In the genomic region with DNA sequence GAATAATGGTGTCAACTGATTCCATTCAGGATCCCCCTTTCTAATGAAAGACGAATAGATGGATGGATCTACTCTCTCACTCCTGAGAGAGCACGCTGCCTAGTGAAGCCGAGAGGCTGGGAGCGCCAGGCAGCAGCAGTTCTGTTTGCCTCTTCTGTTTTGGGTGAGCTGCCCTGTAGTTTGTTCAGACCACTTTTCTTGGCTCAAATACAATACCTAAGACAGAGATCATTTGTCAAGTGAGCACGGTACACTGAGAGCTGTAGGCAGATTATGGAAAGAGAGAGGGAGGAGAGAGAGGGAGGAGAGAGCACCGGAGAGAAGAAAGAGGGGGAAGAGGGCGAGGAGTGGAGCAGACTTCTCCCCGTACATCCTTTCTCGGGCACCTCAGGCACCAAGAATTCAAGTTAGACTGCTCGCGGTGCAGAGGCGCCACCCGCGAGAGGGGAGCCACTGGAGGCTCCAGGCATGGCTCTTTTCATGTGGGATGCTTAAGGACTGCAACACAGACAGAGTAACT, we compare ENCODE assay signal across 8 mouse cellular contexts.
DNase-seq lines count a peak whose midpoint lies in the region; ATAC-seq and TF ChIP-seq lines count a peak whose summit lies in the region.

No protein-coding gene starts in this region.

- ATAC-seq in frontal cortex, adult (ENCODE audit: low TSS enrichment): peak; percentile 72
- no peak for ATAC-seq in limb, embryonic 14.5 days (ENCODE audit: low FRiP score, low read depth)
- ATAC-seq in stomach, embryonic 14.5 days (ENCODE audit: insufficient number of reproducible peaks, insufficient read depth, low FRiP score, low read depth): no peak

- no peaks in the 10 kb centered on the region for H3K9me3 ChIP-seq in limb, embryonic 14.5 days (ENCODE audit: control insufficient read depth, low read length)
- no peaks in the 10 kb centered on the region for H3K9me3 ChIP-seq in stomach, embryonic 14.5 days (ENCODE audit: control insufficient read depth, low read depth, low read length)

- no peaks in the 10 kb centered on the region for H3K36me3 ChIP-seq in limb, embryonic 14.5 days (ENCODE audit: control insufficient read depth, insufficient read depth, low read length)
- H3K36me3 ChIP-seq in stomach, embryonic 14.5 days (ENCODE audit: control insufficient read depth, insufficient read depth, low read length): no peaks in the 10 kb centered on the region

- TF ChIP-seq CTCF in lung, adult 2 months (IDR thresholded peaks at IDR 0.05; ENCODE audit: insufficient read depth, low read length): no peak

- H3K27me3 ChIP-seq in limb, embryonic 14.5 days (ENCODE audit: control insufficient read depth, insufficient read depth, low read length): no peaks in the 10 kb centered on the region
- no peaks in the 10 kb centered on the region for H3K27me3 ChIP-seq in stomach, embryonic 14.5 days (ENCODE audit: control insufficient read depth, insufficient read depth, low read length)

- H3K4me1 ChIP-seq in limb, embryonic 14.5 days (ENCODE audit: control insufficient read depth, insufficient read depth, low read length): 0 out of 2 replicates have a peak, but pooled peaks cover 3% of the 10 kb centered on the region
- H3K4me1 ChIP-seq in stomach, embryonic 14.5 days (ENCODE audit: control insufficient read depth, insufficient read depth, low read length): peaks cover 4% of the 10 kb centered on the region; the same call in 1 of the 2 replicates
- no peaks in the 10 kb centered on the region for H3K4me1 ChIP-seq in lung, adult 2 months (ENCODE audit: control insufficient read depth, insufficient read depth, low read length)

- no peak overlapping the region for H3K27ac ChIP-seq in limb, embryonic 14.5 days (replicated peaks; ENCODE audit: low read depth, low read length)
- 0 out of 2 replicates have a peak overlapping the region, but pooled peaks have one; percentile 55 for H3K27ac ChIP-seq in stomach, embryonic 14.5 days (ENCODE audit: low read length)

- peak overlapping the region; percentile 47 for H3K9ac ChIP-seq in limb, embryonic 14.5 days (ENCODE audit: low read depth, low read length, severe bottlenecking)
- H3K9ac ChIP-seq in stomach, embryonic 14.5 days (replicated peaks; ENCODE audit: low read depth, low read length): no peak overlapping the region; the same call in 1 of the 2 replicates

- peak overlapping the region; percentile 44 for H3K4me3 ChIP-seq in limb, embryonic 14.5 days (replicated peaks; ENCODE audit: low read length)
- H3K4me3 ChIP-seq in stomach, embryonic 14.5 days (ENCODE audit: low read depth, low read length): peak overlapping the region; percentile 46
- no peak overlapping the region for H3K4me3 ChIP-seq in lung, adult 2 months (replicated peaks; ENCODE audit: extremely low read depth, low read depth, low read length)

- peak overlapping the region; percentile 78 for H3K4me2 ChIP-seq in limb, embryonic 14.5 days (replicated peaks; ENCODE audit: low read depth, low read length, severe bottlenecking)
- peak overlapping the region; percentile 71 for H3K4me2 ChIP-seq in stomach, embryonic 14.5 days (replicated peaks; ENCODE audit: low read depth, low read length)

- no peak for TF ChIP-seq POLR2A in limb, embryonic 14.5 days (IDR thresholded peaks at IDR 0.05; ENCODE audit: borderline replicate concordance, extremely low read depth, insufficient read depth, insufficient read length)
- no peak for TF ChIP-seq POLR2A in lung, adult 2 months (IDR thresholded peaks at IDR 0.05; ENCODE audit: borderline replicate concordance, extremely low read depth, low read depth, low read length)

- no peak for DNase-seq in frontal cortex, postnatal 14 days (ENCODE audit: low spot score in 2 of 2)
- peak; percentile 30 for DNase-seq in right cerebral cortex, postnatal 4 days
- no peak for DNase-seq in right cerebral cortex, postnatal 14 days
- DNase-seq in limb, embryonic 14.5 days (ENCODE audit: low spot score): peak; percentile 13
- no peak for DNase-seq in cerebellum, adult 11-12 months
- DNase-seq in lung, adult 2 months: no peak

- 8% methylated on average over 14 of the region's 14 CpGs for WGBS in limb, embryonic 14.5 days
- 4% methylated on average over 14 of the region's 14 CpGs for WGBS in stomach, embryonic 14.5 days
- WGBS in lung, adult 2 months: 9% methylated on average over 14 of the region's 14 CpGs

Comparison
In these comparisons a context has a peak if more than half of its experiments do, and no peak if none do; other contexts are left out.
1. DNase-seq: peak in right cerebral cortex, postnatal 4 days (single experiment) and limb, embryonic 14.5 days (single experiment); none in frontal cortex, postnatal 14 days (0 of 2), right cerebral cortex, postnatal 14 days (single experiment), cerebellum, adult 11-12 months (single experiment) and lung, adult 2 months (single experiment).